In the genomic region with DNA sequence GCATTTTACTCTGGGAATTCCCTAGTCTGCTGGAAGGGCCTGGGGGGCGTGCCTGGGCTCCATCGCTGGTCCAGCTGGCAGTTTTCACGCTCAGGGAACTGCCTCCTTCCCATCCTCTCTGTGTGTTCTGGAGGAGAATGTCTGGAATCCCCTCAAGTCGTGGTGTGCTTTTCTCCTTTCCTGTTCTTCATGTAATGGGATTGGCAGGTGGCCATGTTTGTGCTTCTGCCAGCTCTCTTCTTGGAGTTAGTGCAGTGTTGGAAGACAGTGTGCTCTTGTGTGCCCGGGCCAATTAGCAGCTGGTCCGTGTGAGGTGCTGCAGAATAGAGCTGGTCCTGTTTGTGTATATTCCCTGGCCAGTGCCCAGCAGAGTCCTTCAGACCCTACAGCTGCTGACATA, we compare ENCODE assay signal across 9 mouse cellular contexts.
A peak's percentile ranks its signal among the peaks of the same experiment; 100 is the strongest.
DNase-seq lines count a peak whose midpoint lies in the region; ATAC-seq and TF ChIP-seq lines count a peak whose summit lies in the region.
"Had no signal": no experiment of that assay in that cellular context is flagged by ENCODE, and none has a peak within 500 bp of the region (broad histone marks: within the 10 kb centered on the region; RNA-seq: fewer than 3 reads in every experiment).

No protein-coding gene starts in this region.

- WGBS in midbrain, embryonic 12.5 days = 63% methylated on average over 6 of the region's 6 CpGs
- 73% methylated on average over 6 of the region's 6 CpGs for WGBS in midbrain, embryonic 10.5 days
- 67% methylated on average over 6 of the region's 6 CpGs for WGBS in forebrain, embryonic 11.5 days
- 54% methylated on average over 6 of the region's 6 CpGs for WGBS in heart, embryonic 11.5 days (ENCODE audit: insufficient replicate concordance)
- 25% methylated on average over 6 of the region's 6 CpGs for WGBS in kidney, postnatal 0 days
- 21% methylated on average over 6 of the region's 6 CpGs for WGBS in limb, embryonic 14.5 days

- peaks cover 3% of the 10 kb centered on the region; the same call in 1 of the 2 replicates for H3K4me1 ChIP-seq in midbrain, embryonic 12.5 days
- H3K4me1 ChIP-seq in midbrain, embryonic 10.5 days = no peaks in the 10 kb centered on the region
- 0 out of 2 replicates have a peak, but pooled peaks cover 2% of the 10 kb centered on the region for H3K4me1 ChIP-seq in forebrain, embryonic 11.5 days (replicated peaks; ENCODE audit: control insufficient read depth, insufficient read depth, low read length)
- H3K4me1 ChIP-seq in heart, embryonic 11.5 days (ENCODE audit: control insufficient read depth, insufficient read depth, low read length) = peaks cover 7% of the 10 kb centered on the region
- peaks cover 6% of the 10 kb centered on the region; the same call in 1 of the 2 replicates for H3K4me1 ChIP-seq in kidney, postnatal 0 days (replicated peaks; ENCODE audit: insufficient read depth, low read length)
- H3K4me1 ChIP-seq in limb, embryonic 14.5 days (ENCODE audit: control insufficient read depth, insufficient read depth, low read length) = peaks cover 28% of the 10 kb centered on the region

- H3K27ac ChIP-seq in midbrain, embryonic 12.5 days (replicated peaks) = 0 out of 2 replicates have a peak overlapping the region, but pooled peaks have one; percentile 12
- no peak overlapping the region for H3K27ac ChIP-seq in midbrain, embryonic 10.5 days (replicated peaks)
- H3K27ac ChIP-seq in forebrain, embryonic 11.5 days (ENCODE audit: low read depth, low read length) = no peak overlapping the region; the same call in 1 of the 2 replicates
- H3K27ac ChIP-seq in heart, embryonic 11.5 days (ENCODE audit: low read depth, low read length) = 0 out of 2 replicates have a peak overlapping the region, but pooled peaks have one; percentile 41
- H3K27ac ChIP-seq in kidney, postnatal 0 days = peak overlapping the region; percentile 50
- H3K27ac ChIP-seq in limb, embryonic 14.5 days (replicated peaks; ENCODE audit: low read depth, low read length) = peak overlapping the region; percentile 52; the same call in 1 of the 2 replicates

- TF ChIP-seq CTCF in kidney, postnatal 0 days (IDR thresholded peaks at IDR 0.05; ENCODE audit: low read depth) = no peak

- H3K9ac ChIP-seq in midbrain, embryonic 12.5 days (replicated peaks) = no peak overlapping the region
- H3K9ac ChIP-seq in forebrain, embryonic 11.5 days (ENCODE audit: low read length) = no peak overlapping the region
- no peak overlapping the region for H3K9ac ChIP-seq in heart, embryonic 11.5 days (ENCODE audit: low read depth, low read length)
- no peak overlapping the region for H3K9ac ChIP-seq in kidney, postnatal 0 days (ENCODE audit: low read depth, low read length)
- H3K9ac ChIP-seq in limb, embryonic 14.5 days (ENCODE audit: low read depth, low read length, severe bottlenecking) = no peak overlapping the region

- H3K27me3 ChIP-seq in midbrain, embryonic 12.5 days = no peaks in the 10 kb centered on the region
- H3K27me3 ChIP-seq in midbrain, embryonic 10.5 days (ENCODE audit: low read depth, poor library complexity, severe bottlenecking) = no peaks in the 10 kb centered on the region
- H3K27me3 ChIP-seq in forebrain, embryonic 11.5 days (ENCODE audit: control insufficient read depth, insufficient read depth, low read length) = no peaks in the 10 kb centered on the region
- no peaks in the 10 kb centered on the region for H3K27me3 ChIP-seq in heart, embryonic 11.5 days (ENCODE audit: control insufficient read depth, insufficient read depth, low read length)
- H3K27me3 ChIP-seq in kidney, postnatal 0 days (ENCODE audit: insufficient read depth, low read length) = no peaks in the 10 kb centered on the region
- no peaks in the 10 kb centered on the region for H3K27me3 ChIP-seq in limb, embryonic 14.5 days (ENCODE audit: control insufficient read depth, insufficient read depth, low read length)
- H3K27me3 ChIP-seq: CH12.LX had no signal

- no peak overlapping the region for H3K4me2 ChIP-seq in midbrain, embryonic 12.5 days (replicated peaks)
- no peak overlapping the region for H3K4me2 ChIP-seq in forebrain, embryonic 11.5 days (ENCODE audit: low read depth, low read length, severe bottlenecking)
- no peak overlapping the region for H3K4me2 ChIP-seq in heart, embryonic 11.5 days
- no peak overlapping the region for H3K4me2 ChIP-seq in kidney, postnatal 0 days (ENCODE audit: low read length)
- H3K4me2 ChIP-seq in limb, embryonic 14.5 days (replicated peaks; ENCODE audit: low read depth, low read length, severe bottlenecking) = no peak overlapping the region

- H3K36me3 ChIP-seq in midbrain, embryonic 12.5 days = peaks cover 87% of the 10 kb centered on the region
- H3K36me3 ChIP-seq in midbrain, embryonic 10.5 days = peaks cover 94% of the 10 kb centered on the region
- H3K36me3 ChIP-seq in forebrain, embryonic 11.5 days (ENCODE audit: control insufficient read depth, insufficient read depth, low read length) = peaks cover under 1% of the 10 kb centered on the region; the same call in 1 of the 2 replicates
- peaks cover 28% of the 10 kb centered on the region for H3K36me3 ChIP-seq in heart, embryonic 11.5 days (ENCODE audit: control insufficient read depth, insufficient read depth, low read length)
- peaks cover 52% of the 10 kb centered on the region for H3K36me3 ChIP-seq in kidney, postnatal 0 days (ENCODE audit: insufficient read depth, low read length)
- peaks cover 79% of the 10 kb centered on the region for H3K36me3 ChIP-seq in limb, embryonic 14.5 days (ENCODE audit: control insufficient read depth, insufficient read depth, low read length)

- no peak for TF ChIP-seq POLR2A in limb, embryonic 14.5 days (IDR thresholded peaks at IDR 0.05; ENCODE audit: borderline replicate concordance, extremely low read depth, insufficient read depth, insufficient read length)

- no peak overlapping the region for H3K4me3 ChIP-seq in midbrain, embryonic 12.5 days
- no peak overlapping the region for H3K4me3 ChIP-seq in midbrain, embryonic 10.5 days
- H3K4me3 ChIP-seq in forebrain, embryonic 11.5 days (ENCODE audit: low read depth, low read length) = no peak overlapping the region
- no peak overlapping the region for H3K4me3 ChIP-seq in heart, embryonic 11.5 days (ENCODE audit: low read depth, low read length)
- H3K4me3 ChIP-seq in kidney, postnatal 0 days (replicated peaks; ENCODE audit: low read depth, low read length) = no peak overlapping the region
- H3K4me3 ChIP-seq in limb, embryonic 14.5 days (replicated peaks; ENCODE audit: low read length) = no peak overlapping the region

- DNase-seq in midbrain, embryonic 10.5 days (ENCODE audit: low spot score) = no peak
- peak; percentile 45 for DNase-seq in forebrain, embryonic 11.5 days (ENCODE audit: low spot score)
- DNase-seq in kidney, postnatal 0 days (ENCODE audit: low spot score) = peak; percentile 94
- peak; percentile 92 for DNase-seq in limb, embryonic 14.5 days (ENCODE audit: low spot score)
- DNase-seq in right cerebral cortex, postnatal 14 days = peak; percentile 91

- peak; percentile 65; the same call in 1 of the 2 replicates for ATAC-seq in midbrain, embryonic 12.5 days (ENCODE audit: low FRiP score, low read depth)
- ATAC-seq in forebrain, embryonic 11.5 days (replicated peaks; ENCODE audit: low FRiP score) = no peak
- peak; percentile 35; the same call in 1 of the 2 replicates for ATAC-seq in heart, embryonic 11.5 days (replicated peaks; ENCODE audit: insufficient number of reproducible peaks, low FRiP score, low TSS enrichment)
- peak; percentile 51 for ATAC-seq in kidney, postnatal 0 days (replicated peaks; ENCODE audit: low FRiP score, low read depth)
- peak; percentile 86 for ATAC-seq in limb, embryonic 14.5 days (ENCODE audit: low FRiP score, low read depth)
- ATAC-seq in megakaryocyte-erythroid progenitor cell, adult 5-6 weeks (replicated peaks; ENCODE audit: low FRiP score, low TSS enrichment, poor library complexity, severe bottlenecking) = no peak

- no peaks in the 10 kb centered on the region for H3K9me3 ChIP-seq in midbrain, embryonic 12.5 days
- H3K9me3 ChIP-seq in midbrain, embryonic 10.5 days (replicated peaks) = no peaks in the 10 kb centered on the region
- H3K9me3 ChIP-seq in forebrain, embryonic 11.5 days (ENCODE audit: control insufficient read depth, low read length) = no peaks in the 10 kb centered on the region
- no peaks in the 10 kb centered on the region for H3K9me3 ChIP-seq in heart, embryonic 11.5 days (replicated peaks; ENCODE audit: control insufficient read depth, low read length)
- H3K9me3 ChIP-seq in kidney, postnatal 0 days (replicated peaks; ENCODE audit: low read length) = no peaks in the 10 kb centered on the region
- H3K9me3 ChIP-seq in limb, embryonic 14.5 days (ENCODE audit: control insufficient read depth, low read length) = no peaks in the 10 kb centered on the region

Comparison
In these comparisons a context has a peak if more than half of its experiments do, and no peak if none do; other contexts are left out.
1. H3K27ac ChIP-seq: peak in midbrain, embryonic 12.5 days (single experiment), heart, embryonic 11.5 days (single experiment), kidney, postnatal 0 days (single experiment) and limb, embryonic 14.5 days (single experiment); none in midbrain, embryonic 10.5 days (single experiment) and forebrain, embryonic 11.5 days (single experiment).
2. ATAC-seq: peak in midbrain, embryonic 12.5 days (single experiment), heart, embryonic 11.5 days (single experiment), kidney, postnatal 0 days (single experiment) and limb, embryonic 14.5 days (single experiment); none in forebrain, embryonic 11.5 days (single experiment) and megakaryocyte-erythroid progenitor cell, adult 5-6 weeks (single experiment).